Mouse (Mus musculus) heart, adult 18-20 months (tissue): Measurements from ENCODE around the gene Morc4. TPM values are rescaled to one million over a fixed set of nuclear protein-coding genes. Genes with fewer than 3 reads are reported as not detected.

ENCODE experiments used
- total RNA-seq, 2 experiments: library from RNA; stranded (reverse); gene quantifications; 2 replicates each; pipeline ENCODE4 v1.2.3; 2021

Morc4 gene
- total RNA-seq, 2 experiments from 2014 or later: 4.6 to 6.0 TPM

Other genes with a start within 250 kb of the Morc4 start
- 1 to 10 TPM; 5.6 to 5.7 TPM for gene Tbc1d8b, start 186.7 kb downstream of the Morc4 start, total RNA-seq
- gene Gm15013, start 157.2 kb downstream of the Morc4 start, total RNA-seq: not detected
- gene Ripply1, start 89.3 kb downstream of the Morc4 start, total RNA-seq: not detected
- gene Cldn2, start 70.8 kb downstream of the Morc4 start, total RNA-seq: not detected
- 1 to 10 TPM; 5.6 to 6.7 TPM for gene Rbm41, start 126.9 kb upstream of the Morc4 start, total RNA-seq
- not detected for gene Nup62cl, start 191.0 kb upstream of the Morc4 start, total RNA-seq
- gene Pih1h3b, start 191.2 kb upstream of the Morc4 start, total RNA-seq: not detected